Mouse (Mus musculus): ENCODE measurements around the gene Ghrl.
A peak's percentile ranks its signal among the peaks of the same experiment; 100 is the strongest.
"Not testable (repeated sequence)": the region's sequence is repeated elsewhere in the genome, so short reads cannot be mapped to it uniquely, and the experiment has no call there.

The Ghrl gene

DNA sequence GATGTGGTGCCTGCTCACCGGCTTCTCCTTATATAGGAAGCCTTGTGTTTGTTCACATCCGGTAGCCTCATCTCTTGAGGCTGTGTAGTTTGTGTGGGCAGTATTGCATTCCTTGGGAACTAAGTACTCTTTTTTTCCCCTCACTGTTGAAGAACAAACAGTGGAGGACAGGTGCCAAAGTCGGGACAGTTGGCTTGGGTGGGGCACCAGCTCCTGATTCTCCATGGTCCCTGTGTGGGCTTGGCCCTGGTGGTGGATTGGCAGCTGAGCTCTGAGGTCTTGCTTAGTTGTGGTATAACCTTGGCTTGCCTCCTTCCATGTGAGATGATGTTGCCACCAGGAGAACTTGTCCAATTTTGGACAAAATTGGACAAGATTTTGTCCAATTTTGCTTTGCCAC is at the start of gene Ghrl:
Gene Ghrl (minus strand): TSS at position 3 of the 400 bp plus-strand sequence.
- no peak for DNase-seq (ENCODE audit: extremely low read depth, insufficient read length, low spot score)

GRCm38 (mm10) chr6:113768804-113769203 is 49.1 kb upstream of the Ghrl start:
- DNase-seq (ENCODE audit: extremely low read depth, insufficient read length, low spot score), result no peak

DNA sequence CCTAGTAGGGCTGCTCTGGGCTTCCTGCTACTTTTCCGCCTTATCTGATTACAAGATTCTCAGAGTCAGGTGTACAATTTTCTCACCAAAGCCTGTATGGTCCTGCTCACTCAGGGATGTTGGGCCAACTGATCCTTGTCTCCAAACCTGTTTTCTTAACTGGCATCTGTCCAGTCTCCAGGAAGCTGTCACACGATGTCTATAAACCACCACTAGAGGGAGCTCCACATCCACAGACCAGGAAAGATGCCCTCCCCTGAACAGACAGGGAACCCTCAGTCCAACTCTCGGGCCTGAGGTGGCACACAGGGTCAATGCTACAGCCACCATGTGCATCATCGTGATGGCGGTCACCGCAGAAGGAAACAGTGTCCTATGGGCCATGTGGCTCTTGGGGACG is 42.0 kb upstream of the Ghrl start:
- DNase-seq (ENCODE audit: extremely low read depth, insufficient read length, low spot score), result peak; percentile 59

- no peak for DNase-seq (ENCODE audit: extremely low read depth, insufficient read length, low spot score)
These were observed 29.5 kb upstream of the Ghrl start for GRCm38 (mm10) chr6:113749119-113749685.

GRCm38 (mm10) chr6:113748351-113748750 is 28.7 kb upstream of the Ghrl start:
- DNase-seq (ENCODE audit: extremely low read depth, insufficient read length, low spot score), result no peak

GRCm38 (mm10) chr6:113747284-113747683 is 27.6 kb upstream of the Ghrl start:
- DNase-seq (ENCODE audit: extremely low read depth, insufficient read length, low spot score), result no peak

DNA sequence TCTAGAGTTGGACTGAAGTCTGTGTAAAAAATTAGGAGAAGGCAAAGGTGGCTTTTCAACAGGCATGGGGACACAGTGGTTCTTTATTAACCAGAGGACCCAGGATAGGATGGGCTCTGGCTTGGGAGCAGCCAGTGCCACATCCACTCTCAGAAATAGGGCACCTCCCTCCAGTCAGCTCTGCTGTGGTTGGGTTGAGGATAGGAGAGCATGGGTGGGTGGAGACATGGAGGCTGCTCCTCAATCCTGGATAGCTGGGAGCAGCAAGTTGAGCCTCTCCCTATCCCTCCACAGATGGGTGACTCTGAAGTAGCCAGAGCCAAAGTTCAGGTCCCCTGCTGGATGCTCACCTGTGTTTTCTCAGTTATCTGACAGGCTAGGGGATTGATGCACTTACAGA is 25.4 kb upstream of the Ghrl start:
- DNase-seq (ENCODE audit: extremely low read depth, insufficient read length, low spot score), result no peak

GRCm38 (mm10) chr6:113743111-113743510 is 23.4 kb upstream of the Ghrl start:
- DNase-seq (ENCODE audit: extremely low read depth, insufficient read length, low spot score), result no peak

GRCm38 (mm10) chr6:113742321-113742720 is 22.6 kb upstream of the Ghrl start:
- DNase-seq (ENCODE audit: extremely low read depth, insufficient read length, low spot score), result no peak

- no peak for DNase-seq (ENCODE audit: extremely low read depth, insufficient read length, low spot score)
These were observed 21.7 kb upstream of the Ghrl start for GRCm38 (mm10) chr6:113741425-113741824.

GRCm38 (mm10) chr6:113740236-113741217 is 20.8 kb upstream of the Ghrl start, which contains the start of gene Sec13:
Gene Sec13 (minus strand): TSS chr6:113740743.
- peak; percentile 90 for DNase-seq (ENCODE audit: extremely low read depth, insufficient read length, low spot score)

DNA sequence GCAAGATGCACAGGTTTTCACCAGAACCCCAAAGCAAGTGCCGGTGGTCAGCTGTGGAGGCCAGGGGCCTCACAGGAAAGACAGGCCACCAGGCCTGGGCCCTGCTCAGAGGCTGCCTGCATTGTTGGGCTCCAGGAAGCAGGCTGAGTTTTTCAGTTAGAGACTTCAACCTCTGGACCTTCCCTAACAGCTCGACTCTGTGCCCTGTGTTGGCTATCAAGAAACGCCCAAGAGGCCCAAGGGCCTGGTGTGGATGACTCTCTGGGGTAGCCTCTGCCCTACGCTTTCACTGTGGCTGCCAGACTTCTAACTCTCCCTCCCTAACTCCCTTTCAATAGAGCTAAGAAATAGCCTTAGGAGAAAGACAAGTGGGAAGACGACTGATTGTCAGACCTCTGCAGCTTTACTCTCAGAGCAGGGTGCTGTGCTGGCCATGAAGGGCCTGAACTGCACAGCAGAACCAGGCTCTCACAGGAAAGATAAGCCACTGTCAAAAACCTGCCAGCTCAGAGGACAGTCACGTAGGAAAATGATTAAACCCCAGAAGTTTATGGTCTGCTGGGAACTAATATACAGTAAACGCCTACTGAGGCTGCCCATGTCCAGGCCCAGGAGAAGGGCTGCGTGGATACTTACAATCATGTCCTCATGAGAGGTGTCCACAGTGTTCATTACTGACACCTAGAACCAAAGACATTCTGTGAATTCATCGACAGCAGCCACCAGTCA is 17.8 kb upstream of the Ghrl start:
- no peak for DNase-seq (ENCODE audit: extremely low read depth, insufficient read length, low spot score)

GRCm38 (mm10) chr6:113731296-113731695 is 11.6 kb upstream of the Ghrl start:
- no peak for DNase-seq (ENCODE audit: extremely low read depth, insufficient read length, low spot score)

DNA sequence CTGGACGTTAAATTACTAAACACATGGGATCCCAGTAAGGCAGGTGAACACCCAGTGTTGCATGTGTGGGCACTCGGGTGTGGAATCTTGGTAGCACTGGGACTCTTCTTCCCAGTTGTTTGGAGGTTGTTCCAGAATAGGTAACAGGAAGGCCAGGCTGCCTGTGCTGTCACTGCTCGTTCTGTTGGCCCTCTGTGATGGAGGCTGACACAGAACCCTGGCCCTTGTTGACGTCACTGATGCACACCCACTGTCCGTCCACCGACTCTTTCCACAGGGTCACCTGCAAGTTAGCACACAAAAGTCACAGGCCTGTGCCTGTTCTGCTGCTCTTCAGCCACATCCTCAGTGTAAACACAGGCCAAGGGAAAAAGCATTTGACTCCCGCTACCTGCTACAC is 8.5 kb upstream of the Ghrl start:
- no peak for DNase-seq (ENCODE audit: extremely low read depth, insufficient read length, low spot score)

GRCm38 (mm10) chr6:113721061-113721460 is 1.4 kb upstream of the Ghrl start:
- no peak for DNase-seq (ENCODE audit: extremely low read depth, insufficient read length, low spot score)

DNA sequence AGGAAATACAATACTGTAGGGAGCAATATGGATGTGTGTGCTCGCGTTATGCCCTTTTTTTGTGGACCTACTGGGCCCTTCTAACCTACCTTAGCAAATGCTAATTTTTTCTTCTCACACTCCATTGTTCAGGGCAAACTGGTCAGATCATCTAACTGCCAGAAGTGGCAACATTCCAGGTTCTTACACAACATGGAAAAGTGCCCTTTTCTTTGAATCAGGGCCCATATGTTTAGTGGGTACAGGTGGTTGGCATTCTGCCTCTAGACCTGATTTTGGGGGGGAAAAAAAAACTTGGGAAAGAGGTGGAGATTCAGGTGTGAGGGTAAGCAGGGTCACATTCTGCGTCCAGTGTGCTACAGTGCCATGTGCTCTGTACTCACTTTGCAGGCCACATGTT is 2.1 kb downstream of the Ghrl start:
- no peak for DNase-seq (ENCODE audit: extremely low read depth, insufficient read length, low spot score)

- DNase-seq (ENCODE audit: extremely low read depth, insufficient read length, low spot score), result no peak
These were observed 4.9 kb downstream of the Ghrl start for GRCm38 (mm10) chr6:113714797-113715196.

DNA sequence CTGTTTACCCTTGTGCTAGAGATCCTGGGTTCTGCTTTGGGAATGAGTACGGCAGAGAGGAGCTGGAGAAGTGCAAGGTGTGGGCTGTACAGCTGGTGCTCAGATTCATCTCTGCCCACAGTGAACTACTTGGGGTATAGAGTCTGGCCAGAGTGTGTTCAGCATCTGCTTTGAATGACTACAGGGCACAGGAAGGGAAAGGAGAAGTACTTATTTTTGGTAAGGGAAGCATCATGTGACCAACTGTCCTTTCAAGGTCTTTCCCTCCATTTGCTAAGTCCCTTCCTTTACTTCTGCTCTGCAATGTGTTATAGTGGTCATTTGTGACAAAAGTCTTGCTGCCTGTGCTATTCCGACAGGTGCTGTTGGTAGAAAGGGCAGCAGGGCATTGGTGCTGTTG is 5.4 kb downstream of the Ghrl start:
- no peak for DNase-seq (ENCODE audit: extremely low read depth, insufficient read length, low spot score)

GRCm38 (mm10) chr6:113713389-113713788 is 6.3 kb downstream of the Ghrl start:
- not testable (repeated sequence) for DNase-seq (ENCODE audit: extremely low read depth, insufficient read length, low spot score)

DNA sequence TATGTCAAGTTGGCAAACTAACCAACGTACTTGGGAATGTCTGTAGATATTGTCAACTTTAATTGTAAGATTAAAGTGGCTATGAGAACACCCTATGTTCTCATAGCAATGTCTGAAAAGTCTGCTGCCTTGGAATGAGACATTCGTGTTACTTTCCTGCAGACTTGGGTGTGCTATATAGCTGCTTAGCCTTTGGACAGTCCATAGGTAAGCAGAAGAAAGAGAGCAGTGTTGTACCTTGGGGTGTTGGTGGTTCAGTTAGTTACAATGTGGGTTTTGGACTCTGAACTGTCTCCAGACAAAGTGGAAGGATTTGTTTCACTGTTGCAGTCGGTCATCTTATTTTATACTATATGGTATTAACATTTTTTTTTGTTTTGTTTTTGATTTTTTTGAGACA is 7.0 kb downstream of the Ghrl start:
- DNase-seq (ENCODE audit: extremely low read depth, insufficient read length, low spot score), result no peak

Measured in 3134 (cell line).